Mouse (Mus musculus) olfactory bulb, adult 2 months (tissue): ENCODE measurements around the gene Cdkn1b.

Experiments used
- CTCF ChIP-seq: fragments of 200-500 bp; IDR thresholded peaks from 2 replicates; pipeline ENCODE4 v1.5.1; 2012; ENCODE audit warnings: low read depth, mild to moderate bottlenecking, low read length, moderate library complexity; ENCODE audit not compliant: insufficient read depth
- POLR2A ChIP-seq: fragments of 200-500 bp; IDR thresholded peaks from 2 replicates; pipeline ENCODE4 v1.6.1; 2012; ENCODE audit warnings: mild to moderate bottlenecking, low read depth, low read length, moderate library complexity; ENCODE audit not compliant: insufficient read depth

GRCm38 (mm10) chr6:134925673-134926337 lies 5.6 kb downstream of the Cdkn1b start:
- TF ChIP-seq CTCF (no peak), POLR2A (no peak)
